Mouse (Mus musculus) bone marrow macrophage, adult 2 months (primary cell): ENCODE data around the gene Nop53. TPM values are rescaled to one million over a fixed set of nuclear protein-coding genes. Genes with fewer than 3 reads are reported as not detected.
"Not testable (repeated sequence)": the region's sequence is repeated elsewhere in the genome, so short reads cannot be mapped to it uniquely, and the experiment has no call there.

ENCODE experiments used
- H3K27ac ChIP-seq: 2 replicates; pipeline ENCODE4 v1.5.1; 2012; ENCODE audit warnings: low read depth, low read length; ENCODE audit not compliant: insufficient read depth
- H3K4me1 ChIP-seq: 2 replicates; pipeline ENCODE4 v1.6.1; 2012; ENCODE audit warnings: low read length; ENCODE audit not compliant: control insufficient read depth, insufficient read depth
- H3K4me3 ChIP-seq: 2 replicates; pipeline ENCODE4 v1.5.1; 2012; ENCODE audit warnings: mild to moderate bottlenecking, low read length, moderate library complexity; ENCODE audit not compliant: insufficient read depth
- CTCF ChIP-seq: IDR thresholded peaks from 2 replicates; pipeline ENCODE4 v1.5.1; 2012; ENCODE audit warnings: low read depth, mild to moderate bottlenecking, low read length, moderate library complexity
- POLR2A ChIP-seq: IDR thresholded peaks from 2 replicates; pipeline ENCODE4 v1.6.1; 2012; ENCODE audit warnings: mild to moderate bottlenecking, low read depth, low read length, borderline replicate concordance
- polyA plus RNA-seq: library from polyadenylated mRNA; stranded (reverse); fragments of >200 nt; gene quantifications from 2 replicates; pipeline ENCODE4 v1.2.4, GENCODE M21; 2012; ENCODE audit not compliant: missing spikeins, insufficient read depth, insufficient read length

Nop53 gene
- polyA plus RNA-seq, 1 experiment: 188 TPM

- Histone ChIP-seq H3K4me1 (peaks cover 10% of the 10 kb centered on the region), H3K4me3 (peak within 1 kb of the TSS; percentile 77), H3K27ac (peak within 1 kb of the TSS; percentile 61)
- TF ChIP-seq CTCF: no peak
- peak; percentile 4; the same call in 1 of the 2 replicates for TF ChIP-seq POLR2A
Observed at GRCm38 (mm10) chr7:15922220-15922773, 23.6 kb downstream of the Nop53 start, which contains the start of gene Selenow. Gene Selenow, minus strand, starts transcription at chr7:15922402.

GRCm38 (mm10) chr7:15921796-15922195 is 24.1 kb downstream of the Nop53 start:
- Histone ChIP-seq H3K27ac (peak overlapping the region; percentile 6; the same call in 1 of the 2 replicates), H3K4me1 (peaks cover 10% of the 10 kb centered on the region), H3K4me3 (peak overlapping the region; percentile 77)
- no peak for TF ChIP-seq POLR2A

- no peak overlapping the region for H3K27ac ChIP-seq
- peaks cover 10% of the 10 kb centered on the region for H3K4me1 ChIP-seq
- TF ChIP-seq CTCF (no peak), POLR2A (no peak)
- peak overlapping the region; percentile 77 for H3K4me3 ChIP-seq
Observed at GRCm38 (mm10) chr7:15920645-15921190, 25.2 kb downstream of the Nop53 start.

- Histone ChIP-seq H3K27ac (no peak overlapping the region), H3K4me1 (peaks cover 10% of the 10 kb centered on the region), H3K4me3 (no peak overlapping the region)
- TF ChIP-seq POLR2A (no peak), CTCF (no peak)
Observed at GRCm38 (mm10) chr7:15919947-15920346, 25.9 kb downstream of the Nop53 start.

GRCm38 (mm10) chr7:15918371-15918770 is 27.5 kb downstream of the Nop53 start:
- Histone ChIP-seq H3K27ac (no peak overlapping the region), H3K4me1 (peaks cover 10% of the 10 kb centered on the region), H3K4me3 (no peak overlapping the region)
- TF ChIP-seq POLR2A (no peak), CTCF (no peak)

- H3K4me3 ChIP-seq: no peak overlapping the region
- no peak for TF ChIP-seq POLR2A
- H3K4me1 ChIP-seq: peaks cover 6% of the 10 kb centered on the region
- no peak overlapping the region for H3K27ac ChIP-seq
Observed at GRCm38 (mm10) chr7:15916996-15917395, 28.9 kb downstream of the Nop53 start.

GRCm38 (mm10) chr7:15916134-15916723 is 29.6 kb downstream of the Nop53 start:
- Histone ChIP-seq H3K4me1 (peaks cover 6% of the 10 kb centered on the region), H3K27ac (no peak overlapping the region), H3K4me3 (no peak overlapping the region)
- TF ChIP-seq POLR2A (no peak), CTCF (no peak)

- not testable (repeated sequence) for H3K4me1 ChIP-seq, H3K27ac ChIP-seq, H3K4me3 ChIP-seq
Observed at GRCm38 (mm10) chr7:15915695-15916094, 30.2 kb downstream of the Nop53 start.

- no peak overlapping the region for H3K4me3 ChIP-seq
- H3K27ac ChIP-seq: no peak overlapping the region
- no peak for TF ChIP-seq CTCF
- TF ChIP-seq POLR2A: no peak
Observed at GRCm38 (mm10) chr7:15914751-15915150, 31.1 kb downstream of the Nop53 start.

GRCm38 (mm10) chr7:15914252-15914651 is 31.6 kb downstream of the Nop53 start:
- Histone ChIP-seq H3K4me1 (no peaks in the 10 kb centered on the region), H3K4me3 (no peak overlapping the region), H3K27ac (no peak overlapping the region)
- TF ChIP-seq POLR2A: no peak
- TF ChIP-seq CTCF: no peak

More at GRCm38 (mm10) chr7:15914751-15915150, 31.1 kb downstream of the Nop53 start:
- H3K4me1 ChIP-seq: no peaks in the 10 kb centered on the region

- Histone ChIP-seq H3K4me3 (no peak overlapping the region), H3K4me1 (no peaks in the 10 kb centered on the region), H3K27ac (no peak overlapping the region)
- TF ChIP-seq POLR2A (no peak), CTCF (peak; percentile 81)
Observed at GRCm38 (mm10) chr7:15912183-15912582, 33.7 kb downstream of the Nop53 start.
